ENCODE assay signal across 24 mouse cellular contexts in genomic region chr6:81818573-81818972, GRCm38 (mm10).
DNase-seq lines count a peak whose midpoint lies in the region; ATAC-seq and TF ChIP-seq lines count a peak whose summit lies in the region.
"Had no signal": no experiment of that assay in that cellular context is flagged by ENCODE, and none has a peak within 500 bp of the region (broad histone marks: within the 10 kb centered on the region; RNA-seq: fewer than 3 reads in every experiment).

No protein-coding gene starts in this region.

- H3K27ac ChIP-seq in heart, embryonic 10.5 days: no peak overlapping the region
- H3K27ac ChIP-seq in midbrain, embryonic 13.5 days: no peak overlapping the region
- H3K27ac ChIP-seq in midbrain, embryonic 15.5 days: no peak overlapping the region
- no peak overlapping the region for H3K27ac ChIP-seq in embryonic fibroblast, embryonic 13.5 days (ENCODE audit: insufficient read depth, low read length)
- H3K27ac ChIP-seq: gastrocnemius, adult 2 months; heart, embryonic 13.5 days; hindbrain, embryonic 14.5 days; hindbrain, postnatal 0 days had no signal

- no peak overlapping the region for H3K4me2 ChIP-seq in midbrain, embryonic 13.5 days (replicated peaks)
- H3K4me2 ChIP-seq in midbrain, embryonic 15.5 days: no peak overlapping the region
- H3K4me2 ChIP-seq: heart, embryonic 13.5 days; hindbrain, embryonic 14.5 days had no signal

- no peaks in the 10 kb centered on the region for H3K36me3 ChIP-seq in heart, embryonic 10.5 days
- no peaks in the 10 kb centered on the region for H3K36me3 ChIP-seq in midbrain, embryonic 13.5 days
- no peaks in the 10 kb centered on the region for H3K36me3 ChIP-seq in midbrain, embryonic 15.5 days (replicated peaks)
- H3K36me3 ChIP-seq: heart, embryonic 13.5 days had no signal

- no peak overlapping the region for H3K4me3 ChIP-seq in heart, embryonic 10.5 days
- no peak overlapping the region for H3K4me3 ChIP-seq in midbrain, embryonic 13.5 days (replicated peaks)
- H3K4me3 ChIP-seq in midbrain, embryonic 15.5 days: no peak overlapping the region
- H3K4me3 ChIP-seq in embryonic fibroblast, embryonic 13.5 days (ENCODE audit: insufficient read depth, low read length): no peak overlapping the region
- H3K4me3 ChIP-seq: gastrocnemius, adult 2 months; heart, embryonic 13.5 days had no signal

- no peaks in the 10 kb centered on the region for H3K27me3 ChIP-seq in heart, embryonic 10.5 days (ENCODE audit: insufficient read depth, poor library complexity, severe bottlenecking)
- H3K27me3 ChIP-seq in midbrain, embryonic 13.5 days: no peaks in the 10 kb centered on the region
- no peaks in the 10 kb centered on the region for H3K27me3 ChIP-seq in midbrain, embryonic 15.5 days (replicated peaks)
- H3K27me3 ChIP-seq: heart, embryonic 13.5 days had no signal

- DNase-seq in heart, adult 11 months: peak; percentile 55
- DNase-seq in heart, embryonic 10.5 days (ENCODE audit: low spot score): no peak
- no peak for DNase-seq in c-Kit-positive CD71-positive TER-119-positive erythroid progenitor cells, embryonic 14.5 days (ENCODE audit: low spot score)
- no peak for DNase-seq in cerebellum, postnatal 14 days
- DNase-seq: adrenal gland, adult 8-10 months; adrenal gland, postnatal 25 days; cerebellum, adult 11 months; cerebellum, adult 8-10 months; cerebellum, postnatal 10 days; forebrain, postnatal 0 days; gastrocnemius, adult 2 months; gastrocnemius, postnatal 14 days; heart, adult 18-20 months; heart, postnatal 14 days; heart, postnatal 4 days had no signal

- no peaks in the 10 kb centered on the region for H3K4me1 ChIP-seq in heart, embryonic 10.5 days
- H3K4me1 ChIP-seq in midbrain, embryonic 13.5 days (replicated peaks): no peaks in the 10 kb centered on the region
- no peaks in the 10 kb centered on the region for H3K4me1 ChIP-seq in midbrain, embryonic 15.5 days
- no peaks in the 10 kb centered on the region for H3K4me1 ChIP-seq in embryonic fibroblast, embryonic 13.5 days (ENCODE audit: control insufficient read depth, insufficient read depth, low read length)
- H3K4me1 ChIP-seq: heart, embryonic 13.5 days had no signal

- WGBS in heart, embryonic 10.5 days: 90% methylated on average over 10 of the region's 10 CpGs
- WGBS in midbrain, embryonic 13.5 days: 97% methylated on average over 10 of the region's 10 CpGs
- 97% methylated on average over 10 of the region's 10 CpGs for WGBS in midbrain, embryonic 15.5 days

- no peak overlapping the region for H3K9ac ChIP-seq in midbrain, embryonic 13.5 days (replicated peaks)
- no peak overlapping the region for H3K9ac ChIP-seq in midbrain, embryonic 15.5 days
- H3K9ac ChIP-seq: forebrain, postnatal 0 days; heart, embryonic 13.5 days; hindbrain, embryonic 14.5 days had no signal

- no peak for TF ChIP-seq POLR2A in embryonic fibroblast, embryonic 13.5 days (IDR thresholded peaks at IDR 0.05; ENCODE audit: low read depth, low read length)

- no peaks in the 10 kb centered on the region for H3K9me3 ChIP-seq in heart, embryonic 10.5 days
- no peaks in the 10 kb centered on the region for H3K9me3 ChIP-seq in midbrain, embryonic 13.5 days
- H3K9me3 ChIP-seq in midbrain, embryonic 15.5 days: no peaks in the 10 kb centered on the region
- H3K9me3 ChIP-seq: heart, embryonic 13.5 days had no signal

- 0 out of 2 replicates have a peak, but pooled peaks have one; percentile 21 for ATAC-seq in midbrain, embryonic 13.5 days
- ATAC-seq in midbrain, embryonic 15.5 days (replicated peaks): no peak
- ATAC-seq: activated CD4-positive, CD25-positive, alpha-beta regulatory T cell, adult 4 months; forebrain, embryonic 14.5 days; forebrain, postnatal 0 days; hindbrain, postnatal 0 days; inflammation-experienced regulatory T-cells, adult 6 months had no signal

- TF ChIP-seq CTCF in embryonic fibroblast, embryonic 13.5 days (IDR thresholded peaks at IDR 0.05; ENCODE audit: borderline replicate concordance, insufficient read depth, low read length): 0 out of 2 replicates have a peak, but pooled peaks have one; percentile 9
